Mouse (Mus musculus) neural tube, embryonic 10.5 days (tissue): ENCODE results near the gene Lrrc1.

Experiments
- DNase-seq: peaks from one replicate; pipeline ENCODE4 v3.0.0-alpha.2; 2017; ENCODE audit warnings: low spot score; ENCODE audit errors: extremely low spot score

Lrrc1 gene

GRCm38 (mm10) chr9:77543351-77544321, 1.0 kb downstream of the Lrrc1 start:
- peak; percentile 61 for DNase-seq

- DNase-seq, result no peak
Observed at GRCm38 (mm10) chr9:77541556-77541955, 3.1 kb downstream of the Lrrc1 start.

GRCm38 (mm10) chr9:77539232-77539631, 5.4 kb downstream of the Lrrc1 start:
- no peak for DNase-seq

GRCm38 (mm10) chr9:77537357-77537756, 7.3 kb downstream of the Lrrc1 start:
- DNase-seq, result no peak

- DNase-seq, result no peak
Observed at GRCm38 (mm10) chr9:77536832-77537231, 7.8 kb downstream of the Lrrc1 start.

- no peak for DNase-seq
Observed at GRCm38 (mm10) chr9:77536286-77536685, 8.4 kb downstream of the Lrrc1 start.

- no peak for DNase-seq
Observed at GRCm38 (mm10) chr9:77535021-77535744, 9.5 kb downstream of the Lrrc1 start.

- DNase-seq, result no peak
Observed at GRCm38 (mm10) chr9:77528379-77529041, 16.2 kb downstream of the Lrrc1 start.

GRCm38 (mm10) chr9:77527170-77527569, 17.5 kb downstream of the Lrrc1 start:
- no peak for DNase-seq

- DNase-seq, result no peak
Observed at GRCm38 (mm10) chr9:77526715-77527114, 18.0 kb downstream of the Lrrc1 start.

- DNase-seq, result no peak
Observed at GRCm38 (mm10) chr9:77525595-77526295, 18.9 kb downstream of the Lrrc1 start.

- DNase-seq, result no peak
Observed at GRCm38 (mm10) chr9:77523793-77524192, 20.9 kb downstream of the Lrrc1 start.

- no peak for DNase-seq
Observed at GRCm38 (mm10) chr9:77522476-77522875, 22.2 kb downstream of the Lrrc1 start.

- DNase-seq, result no peak
Observed at GRCm38 (mm10) chr9:77519198-77519597, 25.5 kb downstream of the Lrrc1 start.

- DNase-seq, result no peak
Observed at GRCm38 (mm10) chr9:77516782-77517364, 27.8 kb downstream of the Lrrc1 start.

- no peak for DNase-seq
Observed at GRCm38 (mm10) chr9:77513892-77514291, 30.8 kb downstream of the Lrrc1 start.

- no peak for DNase-seq
Observed at GRCm38 (mm10) chr9:77512220-77512619, 32.5 kb downstream of the Lrrc1 start.

- no peak for DNase-seq
Observed at GRCm38 (mm10) chr9:77510574-77510973, 34.1 kb downstream of the Lrrc1 start.

GRCm38 (mm10) chr9:77507743-77508394, 36.8 kb downstream of the Lrrc1 start:
- DNase-seq, result no peak
